Mouse (Mus musculus) right cerebral cortex, postnatal 4 days (tissue): ENCODE measurements at regions not wholly inside any gene's neighbourhood (a gene's known extent, or its start where the extent isn't known, plus 50 kb on each side); places are given as distances from the start of the nearest gene placed in this dataset.

Experiments used
- DNase-seq: peaks from one replicate; pipeline ENCODE4 v3.0.0-alpha.2; 2022

GRCm38 (mm10) chr17:84107497-84107896 is 80.2 kb downstream of the Zfp36l2 start:
- no peak for DNase-seq

- DNase-seq, result no peak
Measured at GRCm38 (mm10) chr17:84104242-84104641, 83.5 kb downstream of the Zfp36l2 start.

GRCm38 (mm10) chr17:84103344-84103743 is 84.4 kb downstream of the Zfp36l2 start:
- no peak for DNase-seq

- no peak for DNase-seq
Measured at GRCm38 (mm10) chr17:84101652-84102051, 86.1 kb downstream of the Zfp36l2 start.

- DNase-seq, result peak; percentile 26
Measured at GRCm38 (mm10) chr17:84100523-84100922, 87.2 kb downstream of the Zfp36l2 start.

GRCm38 (mm10) chr17:84099737-84100136 is 88.0 kb downstream of the Zfp36l2 start:
- DNase-seq, result no peak

GRCm38 (mm10) chr17:84097871-84098430 is 89.8 kb downstream of the Zfp36l2 start:
- no peak for DNase-seq

- DNase-seq, result no peak
Measured at GRCm38 (mm10) chr17:84097286-84097685, 90.5 kb downstream of the Zfp36l2 start.

GRCm38 (mm10) chr17:84096345-84097260 is 91.1 kb downstream of the Zfp36l2 start:
- peak; percentile 65 for DNase-seq

- DNase-seq, result no peak
Measured at GRCm38 (mm10) chr17:84095829-84096228, 91.9 kb downstream of the Zfp36l2 start.

GRCm38 (mm10) chr17:84095089-84095488 is 92.7 kb downstream of the Zfp36l2 start:
- no peak for DNase-seq

GRCm38 (mm10) chr17:84086394-84086793 is 101.4 kb downstream of the Zfp36l2 start:
- no peak for DNase-seq

GRCm38 (mm10) chr17:84085721-84086120 is 102.0 kb downstream of the Zfp36l2 start:
- no peak for DNase-seq

GRCm38 (mm10) chr17:84085232-84085631 is 102.5 kb downstream of the Zfp36l2 start:
- DNase-seq, result peak; percentile 35

- DNase-seq, result no peak
Measured at GRCm38 (mm10) chr17:84083307-84084263, 104.2 kb downstream of the Zfp36l2 start.

GRCm38 (mm10) chr17:84082571-84082970 is 105.2 kb downstream of the Zfp36l2 start:
- DNase-seq, result no peak

GRCm38 (mm10) chr17:84081751-84082352 is 105.9 kb downstream of the Zfp36l2 start:
- peak; percentile 44 for DNase-seq

- DNase-seq, result no peak
Measured at GRCm38 (mm10) chr17:84075081-84075938, 112.4 kb downstream of the Zfp36l2 start.

- no peak for DNase-seq
Measured at GRCm38 (mm10) chr17:84074000-84074782, 113.6 kb downstream of the Zfp36l2 start.

GRCm38 (mm10) chr17:84072426-84073030 is 115.2 kb downstream of the Zfp36l2 start:
- no peak for DNase-seq
